Mouse (Mus musculus) lung, postnatal 0 days (tissue): ENCODE data around the gene Gm21834.

Experiments used
- CTCF ChIP-seq: IDR thresholded peaks from 2 replicates; pipeline ENCODE4 v1.5.1; 2016; ENCODE audit warnings: antibody characterized with exemption, mild to moderate bottlenecking
- EP300 ChIP-seq: IDR thresholded peaks from 2 replicates; pipeline ENCODE4 v1.6.1; 2016; ENCODE audit warnings: antibody characterized with exemption, mild to moderate bottlenecking, control low read depth

- TF ChIP-seq CTCF (no peak), EP300 (no peak)
These were observed 26.9 kb upstream of the Gm21834 start, which contains the start of gene Cntnap5c for GRCm38 (mm10) chr17:57768622-57769610.
